Mouse (Mus musculus) forebrain, embryonic 15.5 days (tissue): Measurements from ENCODE around the gene Tdo2. TPM values are rescaled to one million over a fixed set of nuclear protein-coding genes. Genes with fewer than 3 reads are reported as not detected.

Source experiments
- ATAC-seq: fragments of 200-750 bp; cut with Nextera tagmentation; replicated peaks from 2 replicates; pipeline ENCODE4 v1.8.0; 2017; ENCODE audit warnings: mild to moderate bottlenecking, moderate TSS enrichment, moderate library complexity
- H3K27ac ChIP-seq: fragments of 300-500 bp; sonication (generic); replicated peaks from 2 replicates; pipeline ENCODE4 v1.5.1; 2015; ENCODE audit warnings: mild to moderate bottlenecking, inconsistent platforms
- H3K27me3 ChIP-seq: fragments of 300-500 bp; sonication (generic); 2 replicates; pipeline ENCODE4 v1.6.1; 2015; ENCODE audit warnings: inconsistent platforms
- H3K36me3 ChIP-seq: fragments of 300-500 bp; sonication (generic); 2 replicates; pipeline ENCODE4 v1.6.1; 2015; ENCODE audit warnings: mild to moderate bottlenecking, inconsistent platforms
- H3K4me1 ChIP-seq: fragments of 300-500 bp; sonication (generic); 2 replicates; pipeline ENCODE4 v1.6.1; 2015; ENCODE audit warnings: inconsistent platforms
- H3K4me2 ChIP-seq: fragments of 300-500 bp; sonication (generic); replicated peaks from 2 replicates; pipeline ENCODE4 v1.6.1; 2015; ENCODE audit warnings: mild to moderate bottlenecking, inconsistent platforms
- H3K4me3 ChIP-seq: fragments of 300-500 bp; sonication (generic); 2 replicates; pipeline ENCODE4 v1.5.1; 2015; ENCODE audit warnings: mild to moderate bottlenecking, inconsistent platforms
- H3K9ac ChIP-seq: fragments of 300-500 bp; sonication (generic); replicated peaks from 2 replicates; pipeline ENCODE4 v1.6.1; 2015; ENCODE audit warnings: mild to moderate bottlenecking, inconsistent platforms
- H3K9me3 ChIP-seq: fragments of 300-500 bp; sonication (generic); 2 replicates; pipeline ENCODE4 v1.6.1; 2016; ENCODE audit warnings: inconsistent platforms
- WGBS: fragments of 180-500 bp; shearing (Covaris S2); methylation state at CpG from one replicate; pipeline ENCODE4 v1.1.7; 2015; ENCODE audit warnings: mixed read lengths; 5-methylcytosine and 5-hydroxymethylcytosine counted together
- polyA plus RNA-seq: library from polyadenylated mRNA; unstranded; fragments of >200 nt; fragmentation: Nextera tagmentation; extraction: Ambion mirVana; gene quantifications from 2 replicates; pipeline ENCODE4 v1.2.1, GENCODE M21; 2015

Gene Tdo2
- polyA plus RNA-seq, 1 experiment from 2014 or later: 2.0 TPM

DNA sequence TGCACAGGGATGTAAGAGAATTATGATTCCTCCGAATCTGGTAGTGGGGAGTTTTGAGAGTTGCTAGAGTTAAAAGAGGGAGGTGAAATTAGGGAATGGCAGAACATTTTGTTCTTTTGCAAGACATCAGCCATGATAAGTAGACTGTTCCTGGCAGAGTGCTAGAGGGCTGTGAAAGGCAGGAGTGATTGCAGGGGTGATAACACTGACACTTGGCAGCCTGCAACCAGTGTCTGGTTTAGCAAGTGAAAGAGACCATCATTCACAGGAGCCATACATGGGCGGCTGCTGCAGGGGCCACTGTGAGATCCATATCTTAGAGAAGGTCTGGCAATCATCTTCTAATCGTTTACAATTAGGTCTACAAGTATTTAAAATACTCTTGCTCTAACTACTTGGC, 37.1 kb downstream of the Tdo2 start:
- Histone ChIP-seq H3K9ac (no peak overlapping the region), H3K36me3 (no peaks in the 10 kb centered on the region), H3K9me3 (no peaks in the 10 kb centered on the region), H3K27ac (no peak overlapping the region), H3K4me3 (no peak overlapping the region), H3K4me2 (no peak overlapping the region), H3K4me1 (no peaks in the 10 kb centered on the region), H3K27me3 (no peaks in the 10 kb centered on the region)
- ATAC-seq: no peak
- WGBS: 83% methylated on average over 3 of the region's 3 CpGs

DNA sequence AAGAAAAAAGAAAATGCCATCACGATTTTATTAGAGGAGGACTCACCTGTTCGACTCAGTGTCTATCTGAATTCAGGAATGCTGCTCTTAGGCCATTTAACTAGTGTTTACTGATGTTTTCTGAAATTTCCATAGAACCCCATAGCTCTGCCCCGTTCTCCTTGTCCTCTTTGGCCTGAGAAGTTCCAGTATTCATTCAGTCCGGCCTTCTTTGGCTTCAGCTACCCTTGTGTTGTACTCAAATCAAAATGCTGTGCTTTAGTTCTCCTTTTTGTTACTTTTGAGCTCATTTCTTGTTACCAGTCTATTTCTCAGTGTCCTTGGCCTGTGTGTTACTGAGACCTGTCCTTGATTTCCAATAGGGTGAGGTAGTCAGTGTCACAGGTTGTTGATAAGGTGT, 42.7 kb downstream of the Tdo2 start:
- no peaks in the 10 kb centered on the region for H3K9me3 ChIP-seq

DNA sequence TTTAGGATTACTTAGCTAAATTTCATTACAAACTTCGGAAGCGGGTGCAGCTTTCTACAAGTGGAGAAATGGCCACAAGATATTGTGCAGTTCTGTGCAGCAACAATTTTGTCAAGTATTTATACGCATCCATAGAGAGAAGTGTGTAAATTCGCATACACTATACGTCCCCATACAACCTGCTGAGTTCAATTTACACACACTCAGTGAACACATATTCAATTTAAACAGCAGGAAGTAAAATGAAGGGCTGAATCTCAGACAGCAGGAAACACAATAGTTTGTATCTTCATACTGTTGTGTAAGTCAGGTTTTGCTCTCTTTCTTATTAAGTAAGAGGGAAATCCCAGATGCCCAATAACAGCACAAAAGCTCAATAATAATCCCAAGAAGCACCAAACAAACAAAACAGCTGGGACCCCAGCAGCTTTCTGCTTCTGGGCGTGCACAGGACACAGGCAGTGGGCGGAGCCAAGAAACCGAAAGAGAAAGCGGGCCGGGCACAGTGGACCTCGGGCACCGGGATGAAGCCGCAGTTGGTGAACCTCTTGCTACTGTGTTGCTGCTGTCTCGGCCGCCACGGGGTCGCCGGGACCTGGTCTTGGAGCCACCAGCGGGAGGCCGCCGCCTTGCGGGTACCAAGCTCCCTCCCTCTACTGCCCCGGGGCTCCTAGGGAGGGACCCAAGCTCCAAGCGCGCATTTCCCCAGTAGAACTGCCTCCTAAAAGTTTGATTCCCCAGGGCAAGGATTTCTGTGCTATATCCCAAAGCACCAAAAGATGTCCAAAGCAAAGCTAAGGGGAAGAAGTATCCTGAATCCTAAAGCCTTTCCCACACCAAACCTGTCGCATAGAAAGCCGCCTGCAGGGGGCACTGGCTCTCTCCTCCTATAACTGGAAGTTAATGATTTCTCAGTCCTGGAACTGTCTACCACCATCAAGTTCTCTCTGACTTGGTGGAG, 43.6 kb downstream of the Tdo2 start, which contains the start of gene Ctso:
TSS of gene Ctso (plus strand) at position 461 of the 961 bp plus-strand sequence.
- peak; percentile 96 for ATAC-seq
- 6% methylated on average over 27 of the region's 27 CpGs for WGBS
- peaks cover 5% of the 10 kb centered on the region; the same call in 1 of the 2 replicates for H3K4me1 ChIP-seq
- no peaks in the 10 kb centered on the region for H3K36me3 ChIP-seq
- H3K4me3 ChIP-seq: peak within 1 kb of the TSS; percentile 85
- peak within 1 kb of the TSS; percentile 70 for H3K27ac ChIP-seq
- H3K4me2 ChIP-seq: peak within 1 kb of the TSS; percentile 54
- H3K27me3 ChIP-seq: no peaks in the 10 kb centered on the region
- no peaks in the 10 kb centered on the region for H3K9me3 ChIP-seq
- peak within 1 kb of the TSS; percentile 90 for H3K9ac ChIP-seq

More for the DNA sequence above, 42.7 kb downstream of the Tdo2 start:
- 86% methylated on average over 4 of the region's 4 CpGs for WGBS
- Histone ChIP-seq H3K27me3 (no peaks in the 10 kb centered on the region), H3K4me2 (no peak overlapping the region), H3K4me3 (no peak overlapping the region), H3K27ac (no peak overlapping the region), H3K9ac (no peak overlapping the region), H3K4me1 (peaks cover 5% of the 10 kb centered on the region; the same call in 1 of the 2 replicates), H3K36me3 (no peaks in the 10 kb centered on the region)
- no peak for ATAC-seq

DNA sequence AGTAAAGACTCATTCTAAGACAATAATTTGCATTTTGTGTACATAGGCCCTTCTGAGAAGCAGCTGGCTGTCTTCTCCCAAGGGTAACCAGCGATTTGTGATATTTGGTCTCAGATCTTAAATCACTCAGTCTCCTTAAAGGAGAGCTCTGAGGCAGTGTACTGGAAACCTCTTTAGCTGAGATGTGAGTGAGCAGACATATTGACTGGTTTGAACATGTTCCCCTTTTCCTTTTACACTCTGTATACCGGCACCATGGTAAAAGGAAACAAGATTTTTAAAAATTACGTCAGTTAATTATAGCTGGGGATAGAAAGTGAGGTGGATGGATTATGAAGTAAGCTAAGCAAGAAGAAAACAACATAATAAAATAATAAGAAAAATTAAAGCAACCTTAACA, 44.3 kb downstream of the Tdo2 start:
- no peak overlapping the region for H3K4me3 ChIP-seq
- peaks cover 12% of the 10 kb centered on the region for H3K4me1 ChIP-seq
- no peaks in the 10 kb centered on the region for H3K27me3 ChIP-seq
- no peaks in the 10 kb centered on the region for H3K36me3 ChIP-seq
- no peak for ATAC-seq
- no peak overlapping the region for H3K9ac ChIP-seq
- 61% methylated on average over 3 of the region's 3 CpGs for WGBS
- H3K27ac ChIP-seq: no peak overlapping the region
- no peak overlapping the region for H3K4me2 ChIP-seq
- no peaks in the 10 kb centered on the region for H3K9me3 ChIP-seq

DNA sequence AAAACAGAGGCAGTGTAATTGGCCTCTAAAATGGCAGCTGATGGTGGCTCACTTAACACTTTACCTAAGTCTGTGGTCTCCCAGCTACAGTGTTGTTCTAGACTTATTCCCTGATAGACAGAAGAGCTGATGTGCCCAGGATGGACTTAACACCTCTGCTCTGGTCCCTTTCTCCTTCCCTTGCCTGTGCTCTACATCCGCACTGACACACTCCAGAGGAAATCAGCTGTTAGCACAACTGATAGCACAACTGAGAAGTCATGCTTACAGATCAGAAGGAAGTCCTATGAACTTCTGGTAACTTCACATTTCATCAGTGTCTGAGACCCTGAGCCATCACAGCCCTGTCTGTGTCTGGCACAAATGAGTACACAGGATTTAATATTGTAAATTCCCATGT, 46.9 kb downstream of the Tdo2 start:
- no peaks in the 10 kb centered on the region for H3K27me3 ChIP-seq
- H3K36me3 ChIP-seq: no peaks in the 10 kb centered on the region
- WGBS: 86% methylated on average over 1 of the region's 1 CpGs
- no peaks in the 10 kb centered on the region for H3K9me3 ChIP-seq
- ATAC-seq: no peak
- no peak overlapping the region for H3K27ac ChIP-seq
- H3K9ac ChIP-seq: no peak overlapping the region
- peaks cover 12% of the 10 kb centered on the region for H3K4me1 ChIP-seq
- no peak overlapping the region for H3K4me2 ChIP-seq
- H3K4me3 ChIP-seq: no peak overlapping the region

DNA sequence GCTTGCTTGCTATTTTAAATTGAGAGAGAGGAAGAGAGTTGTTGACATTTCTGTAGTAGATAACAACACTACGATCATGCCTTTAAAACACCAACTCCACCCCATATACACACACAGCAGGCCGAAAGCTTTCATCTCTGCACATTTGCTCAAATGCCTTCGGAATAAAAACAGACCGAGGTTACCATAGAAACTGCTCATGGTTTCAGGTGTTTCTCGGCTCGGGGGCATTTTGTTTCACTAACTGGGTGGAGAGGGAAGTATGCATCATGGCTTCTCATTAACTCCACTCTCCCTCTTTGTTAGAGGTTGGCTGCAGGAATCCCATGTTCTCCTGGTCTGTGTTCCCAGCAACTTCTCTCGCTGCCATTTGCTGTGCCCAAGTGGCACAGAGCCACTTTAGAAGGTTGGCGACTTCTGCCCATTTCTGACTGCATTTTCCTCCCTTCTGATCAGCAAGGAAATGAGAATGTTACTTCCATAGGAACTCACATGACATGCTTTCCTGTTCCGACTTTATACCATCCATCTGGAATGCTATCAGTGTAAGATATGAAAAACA, 49.2 kb downstream of the Tdo2 start:
- Histone ChIP-seq H3K4me1 (peaks cover 17% of the 10 kb centered on the region), H3K27me3 (no peaks in the 10 kb centered on the region), H3K9ac (no peak overlapping the region), H3K9me3 (no peaks in the 10 kb centered on the region), H3K4me3 (no peak overlapping the region), H3K36me3 (no peaks in the 10 kb centered on the region), H3K4me2 (no peak overlapping the region), H3K27ac (peak overlapping the region; percentile 40)
- 38% methylated on average over 9 of the region's 9 CpGs for WGBS
- ATAC-seq: 0 out of 2 replicates have a peak, but pooled peaks have one; percentile 17

DNA sequence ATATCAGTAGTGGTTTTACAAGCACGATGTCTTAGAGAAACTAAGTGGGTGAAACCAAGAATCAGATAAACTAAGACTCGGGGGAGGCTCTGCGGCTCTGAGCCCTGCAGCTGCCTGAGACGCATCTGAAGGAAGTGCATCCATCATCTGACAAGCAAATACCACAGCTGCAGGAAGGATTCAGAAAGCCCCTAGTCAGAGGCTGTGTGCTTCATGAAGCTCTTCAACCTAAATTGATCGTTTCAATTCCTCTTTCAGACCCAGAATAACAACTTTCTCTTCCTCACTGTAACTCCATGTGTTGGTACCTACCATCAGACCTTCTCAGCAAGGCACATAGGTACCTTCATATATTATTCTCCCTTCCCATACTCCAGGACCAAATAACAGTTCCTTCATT, 50.1 kb downstream of the Tdo2 start:
- peaks cover 19% of the 10 kb centered on the region for H3K4me1 ChIP-seq
- no peak overlapping the region for H3K4me3 ChIP-seq
- no peak overlapping the region for H3K27ac ChIP-seq
- H3K36me3 ChIP-seq: no peaks in the 10 kb centered on the region
- ATAC-seq: no peak
- no peaks in the 10 kb centered on the region for H3K9me3 ChIP-seq
- WGBS: 74% methylated on average over 5 of the region's 5 CpGs
- no peak overlapping the region for H3K9ac ChIP-seq
- H3K27me3 ChIP-seq: no peaks in the 10 kb centered on the region
- H3K4me2 ChIP-seq: no peak overlapping the region

DNA sequence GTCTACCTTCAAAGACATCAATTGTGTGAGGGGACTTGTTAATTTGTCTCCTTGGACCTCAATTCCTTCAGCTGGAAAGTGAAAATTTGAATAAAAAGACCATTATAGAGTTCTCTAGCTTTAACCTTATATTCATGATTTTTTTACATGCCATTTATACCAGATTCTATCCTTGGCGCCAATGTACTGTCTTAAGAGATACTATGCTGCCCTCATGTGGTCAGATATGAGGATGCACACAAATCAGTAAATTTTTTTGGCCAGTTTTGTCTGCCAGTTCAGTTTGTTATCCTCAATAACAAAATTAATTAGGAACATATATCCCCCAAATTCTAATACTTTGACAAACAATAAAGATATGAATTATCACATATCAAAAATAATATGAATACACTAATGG, 51.1 kb downstream of the Tdo2 start:
- H3K36me3 ChIP-seq: no peaks in the 10 kb centered on the region
- H3K9me3 ChIP-seq: no peaks in the 10 kb centered on the region
- H3K9ac ChIP-seq: no peak overlapping the region
- 2% methylated on average over 1 of the region's 1 CpGs for WGBS
- peaks cover 24% of the 10 kb centered on the region for H3K4me1 ChIP-seq
- H3K4me2 ChIP-seq: no peak overlapping the region
- ATAC-seq: 0 out of 2 replicates have a peak, but pooled peaks have one; percentile 41
- no peak overlapping the region for H3K4me3 ChIP-seq
- H3K27ac ChIP-seq: no peak overlapping the region
- H3K27me3 ChIP-seq: no peaks in the 10 kb centered on the region

DNA sequence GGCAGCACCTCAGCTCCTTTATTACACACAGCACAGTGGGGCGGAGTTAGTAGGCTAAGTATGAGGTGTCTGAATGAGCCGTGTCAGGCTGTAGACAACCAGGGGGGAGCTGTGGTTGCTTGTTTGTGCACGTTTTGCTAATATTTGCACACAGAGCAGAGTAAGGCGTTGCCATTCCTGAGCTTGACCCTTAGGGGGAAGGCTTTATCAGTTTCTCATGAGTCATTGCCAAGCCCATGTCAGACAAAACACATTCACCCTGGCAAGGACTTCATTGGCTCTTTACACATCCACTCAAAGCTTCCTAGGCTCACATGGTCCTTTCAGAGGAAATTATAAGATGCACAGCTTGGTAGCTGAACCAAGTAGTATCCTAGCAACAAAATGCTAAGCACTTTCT, 53.1 kb downstream of the Tdo2 start:
- Histone ChIP-seq H3K27me3 (no peaks in the 10 kb centered on the region), H3K27ac (0 out of 2 replicates have a peak overlapping the region, but pooled peaks have one; percentile 6), H3K9me3 (no peaks in the 10 kb centered on the region), H3K4me1 (peaks cover 29% of the 10 kb centered on the region), H3K36me3 (no peaks in the 10 kb centered on the region), H3K9ac (no peak overlapping the region), H3K4me3 (no peak overlapping the region), H3K4me2 (no peak overlapping the region)
- ATAC-seq: peak; percentile 67
- 48% methylated on average over 4 of the region's 4 CpGs for WGBS

DNA sequence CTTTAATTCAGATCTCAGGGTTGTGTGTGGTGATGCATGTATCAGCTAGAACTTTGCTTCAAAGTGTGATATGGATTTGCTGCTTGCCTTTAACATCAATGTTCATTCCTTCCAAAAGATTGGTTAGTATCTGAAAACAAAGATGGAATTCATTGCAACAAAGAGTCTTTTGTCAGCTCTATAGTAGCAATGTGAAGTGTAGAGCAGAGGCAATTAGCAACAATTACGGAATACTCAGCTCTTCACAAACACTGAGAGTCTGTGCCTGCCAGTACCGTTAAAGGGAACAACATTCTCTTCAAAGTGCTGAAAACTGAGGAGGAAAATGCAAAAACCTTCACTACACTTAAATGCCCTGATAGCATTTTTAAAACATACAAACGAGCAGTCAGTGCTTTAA, 56.3 kb downstream of the Tdo2 start:
- no peaks in the 10 kb centered on the region for H3K27me3 ChIP-seq
- WGBS: 9% methylated on average over 3 of the region's 3 CpGs
- H3K4me2 ChIP-seq: no peak overlapping the region
- H3K27ac ChIP-seq: no peak overlapping the region
- H3K36me3 ChIP-seq: no peaks in the 10 kb centered on the region
- H3K4me3 ChIP-seq: no peak overlapping the region
- no peak for ATAC-seq
- no peak overlapping the region for H3K9ac ChIP-seq
- H3K9me3 ChIP-seq: no peaks in the 10 kb centered on the region
- peaks cover 21% of the 10 kb centered on the region for H3K4me1 ChIP-seq

DNA sequence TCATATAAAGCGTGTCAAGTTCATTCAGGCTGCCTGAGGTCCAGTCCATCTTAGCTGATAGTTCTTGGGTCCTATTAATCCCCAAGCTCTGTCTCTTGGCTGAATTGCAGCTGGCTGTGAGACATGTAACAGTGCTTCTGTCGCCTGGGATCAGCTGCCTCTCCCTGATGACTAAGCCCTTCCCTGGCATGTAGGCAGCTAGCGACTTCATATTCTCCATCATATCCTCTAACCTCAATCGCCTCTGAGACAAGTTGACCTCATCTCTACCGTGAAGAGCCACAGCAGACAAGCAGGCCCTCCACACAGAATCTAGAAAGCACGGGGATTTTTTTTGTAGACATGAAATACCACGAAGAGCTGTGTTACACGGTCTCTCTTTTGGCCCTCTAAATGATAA, 57.8 kb downstream of the Tdo2 start:
- Histone ChIP-seq H3K27me3 (no peaks in the 10 kb centered on the region), H3K9ac (no peak overlapping the region), H3K27ac (no peak overlapping the region), H3K4me3 (no peak overlapping the region), H3K4me1 (peaks cover 19% of the 10 kb centered on the region), H3K4me2 (no peak overlapping the region), H3K9me3 (no peaks in the 10 kb centered on the region), H3K36me3 (no peaks in the 10 kb centered on the region)
- no peak for ATAC-seq
- WGBS: 81% methylated on average over 8 of the region's 8 CpGs

DNA sequence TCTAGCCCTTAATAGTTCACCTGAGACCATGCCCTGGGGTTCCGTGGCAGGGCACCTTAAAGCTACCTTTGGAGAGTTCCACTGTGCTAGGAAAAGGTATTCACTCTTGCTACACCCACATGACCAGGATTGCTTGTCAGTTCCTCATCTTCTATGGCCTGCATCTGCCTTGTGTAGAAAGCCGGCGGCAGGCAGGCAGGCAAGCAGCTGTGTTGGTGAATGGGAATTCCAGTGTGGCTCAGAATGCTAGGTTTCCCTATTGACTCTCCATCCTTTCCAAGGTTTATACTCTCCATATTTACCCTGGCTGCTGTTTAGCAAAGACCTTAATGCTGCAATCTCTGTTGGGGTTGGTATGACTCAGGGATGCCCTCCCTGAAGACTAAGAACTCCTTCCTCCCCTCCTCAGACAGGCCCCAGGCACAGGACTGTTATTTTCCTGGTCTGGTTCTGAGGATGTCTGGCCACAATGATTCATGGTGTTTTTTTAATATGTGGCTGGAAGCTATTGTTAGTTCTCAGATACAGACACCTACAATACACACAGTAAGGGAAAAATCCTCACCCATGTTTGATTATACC, 58.6 kb downstream of the Tdo2 start:
- no peaks in the 10 kb centered on the region for H3K27me3 ChIP-seq
- no peak for ATAC-seq
- H3K9me3 ChIP-seq: no peaks in the 10 kb centered on the region
- no peak overlapping the region for H3K9ac ChIP-seq
- H3K4me2 ChIP-seq: no peak overlapping the region
- H3K4me1 ChIP-seq: peaks cover 12% of the 10 kb centered on the region
- H3K36me3 ChIP-seq: no peaks in the 10 kb centered on the region
- H3K27ac ChIP-seq: no peak overlapping the region
- H3K4me3 ChIP-seq: no peak overlapping the region
- WGBS: 74% methylated on average over 3 of the region's 3 CpGs
